Mouse (Mus musculus): ENCODE measurements around the gene Rbpj.

DNA sequence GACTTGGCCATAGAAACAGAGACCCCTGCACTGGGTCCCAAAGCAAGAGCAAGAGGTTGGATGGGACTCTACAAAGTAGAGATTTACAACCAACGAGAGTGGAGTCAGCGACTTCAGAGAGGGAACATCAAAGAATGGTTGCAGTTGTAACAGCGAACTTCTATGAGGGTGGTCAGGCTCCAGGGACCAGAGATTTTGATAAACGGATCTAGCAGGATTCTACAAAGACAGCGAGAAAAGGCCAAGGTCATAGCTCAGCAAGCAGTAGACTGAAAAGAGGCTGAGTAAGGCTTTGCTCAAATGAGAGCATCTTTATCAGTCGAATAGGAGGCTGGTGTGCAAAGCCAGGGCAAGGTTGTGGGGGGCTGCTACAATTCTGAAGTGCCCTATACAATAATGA lies 13.2 kb downstream of the Rbpj start:
- TF ChIP-seq EP300 (optimal IDR thresholded peaks at IDR 0.05) (no peak), CTCF (IDR thresholded peaks at IDR 0.05; ENCODE audit: low read depth) (no peak)

All from stomach, postnatal 0 days (tissue).